Mouse (Mus musculus): ENCODE results near the gene Csf3.

Gene Csf3

GRCm38 (mm10) chr11:98747804-98748505 is 46.9 kb downstream of the Csf3 start:
- DNase-seq (ENCODE audit: low spot score) = no peak

GRCm38 (mm10) chr11:98748506-98749416 is 47.7 kb downstream of the Csf3 start:
- DNase-seq (ENCODE audit: low spot score) = no peak

GRCm38 (mm10) chr11:98749716-98750115 is 48.7 kb downstream of the Csf3 start:
- DNase-seq (ENCODE audit: low spot score) = no peak

- no peak for DNase-seq (ENCODE audit: low spot score)
These were observed 49.5 kb downstream of the Csf3 start for GRCm38 (mm10) chr11:98750351-98751201.

- DNase-seq (ENCODE audit: low spot score) = no peak
These were observed 50.2 kb downstream of the Csf3 start for GRCm38 (mm10) chr11:98751221-98751782.

- DNase-seq (ENCODE audit: low spot score) = no peak
These were observed 51.6 kb downstream of the Csf3 start for GRCm38 (mm10) chr11:98752562-98753140.
